In genomic region chr7:90083799-90084198, GRCm38 (mm10) we compare ENCODE assay signal across 15 mouse cellular contexts. TPM values are rescaled to one million over a fixed set of nuclear protein-coding genes. Genes with fewer than 3 reads are reported as not detected.
DNase-seq lines count a peak whose midpoint lies in the region; ATAC-seq and TF ChIP-seq lines count a peak whose summit lies in the region.
"Had no signal": no experiment of that assay in that cellular context is flagged by ENCODE, and none has a peak within 500 bp of the region (broad histone marks: within the 10 kb centered on the region; RNA-seq: fewer than 3 reads in every experiment).

No protein-coding gene starts in this region.

- no peak overlapping the region for H3K27ac ChIP-seq in intestine, embryonic 15.5 days
- no peak overlapping the region for H3K27ac ChIP-seq in intestine, postnatal 0 days (ENCODE audit: low read depth, low read length)
- peak overlapping the region; percentile 82 for H3K27ac ChIP-seq in embryonic fibroblast, embryonic 13.5 days (ENCODE audit: insufficient read depth, low read length)
- H3K27ac ChIP-seq in cerebellum, adult 2 months (ENCODE audit: insufficient read depth, low read length): no peak overlapping the region
- no peak overlapping the region for H3K27ac ChIP-seq in midbrain, embryonic 13.5 days
- H3K27ac ChIP-seq: forebrain, embryonic 12.5 days; hindbrain, postnatal 0 days; kidney, postnatal 0 days; midbrain, embryonic 10.5 days had no signal

- no peak overlapping the region for H3K4me2 ChIP-seq in intestine, embryonic 15.5 days (replicated peaks)
- no peak overlapping the region for H3K4me2 ChIP-seq in intestine, postnatal 0 days (replicated peaks; ENCODE audit: low read depth)
- H3K4me2 ChIP-seq in midbrain, embryonic 13.5 days (replicated peaks): no peak overlapping the region
- H3K4me2 ChIP-seq: forebrain, embryonic 12.5 days; heart, embryonic 11.5 days had no signal

- H3K9me3 ChIP-seq in intestine, embryonic 15.5 days: no peaks in the 10 kb centered on the region
- H3K9me3 ChIP-seq in intestine, postnatal 0 days (ENCODE audit: control insufficient read depth): no peaks in the 10 kb centered on the region
- no peaks in the 10 kb centered on the region for H3K9me3 ChIP-seq in midbrain, embryonic 13.5 days
- H3K9me3 ChIP-seq: forebrain, embryonic 12.5 days; midbrain, embryonic 10.5 days had no signal

- no peaks in the 10 kb centered on the region for H3K36me3 ChIP-seq in intestine, embryonic 15.5 days
- no peaks in the 10 kb centered on the region for H3K36me3 ChIP-seq in intestine, postnatal 0 days (ENCODE audit: control insufficient read depth, insufficient read depth)
- H3K36me3 ChIP-seq in midbrain, embryonic 13.5 days: no peaks in the 10 kb centered on the region
- H3K36me3 ChIP-seq: forebrain, embryonic 12.5 days; midbrain, embryonic 10.5 days had no signal

- DNase-seq in liver: peak; percentile 69
- DNase-seq in cerebellum, adult 2 months: no peak
- DNase-seq in thymus, postnatal 10 days (ENCODE audit: low spot score in 2 of 2): no peak
- DNase-seq: B cell, adult 2 months; cerebellum, postnatal 14 days had no signal

- H3K27me3 ChIP-seq in intestine, embryonic 15.5 days (replicated peaks): no peaks in the 10 kb centered on the region
- no peaks in the 10 kb centered on the region for H3K27me3 ChIP-seq in intestine, postnatal 0 days (replicated peaks; ENCODE audit: control insufficient read depth, insufficient read depth, low read length)
- H3K27me3 ChIP-seq in cerebellum, adult 2 months (ENCODE audit: control insufficient read depth, insufficient read depth, low read length): no peaks in the 10 kb centered on the region
- H3K27me3 ChIP-seq in midbrain, embryonic 13.5 days: no peaks in the 10 kb centered on the region
- H3K27me3 ChIP-seq: forebrain, embryonic 12.5 days had no signal

- ATAC-seq in intestine, embryonic 15.5 days: peak; percentile 62; the same call in 1 of the 2 replicates
- no peak for ATAC-seq in intestine, postnatal 0 days
- peak; percentile 76 for ATAC-seq in megakaryocyte-erythroid progenitor cell, adult 5-6 weeks (replicated peaks; ENCODE audit: low FRiP score, low TSS enrichment, poor library complexity, severe bottlenecking)
- ATAC-seq in midbrain, embryonic 13.5 days: no peak
- ATAC-seq: hindbrain, postnatal 0 days had no signal

- 44% methylated on average over 7 of the region's 7 CpGs for WGBS in intestine, embryonic 15.5 days
- 52% methylated on average over 7 of the region's 7 CpGs for WGBS in intestine, postnatal 0 days
- WGBS in cerebellum, adult 2 months: 88% methylated on average over 7 of the region's 7 CpGs
- 78% methylated on average over 7 of the region's 7 CpGs for WGBS in midbrain, embryonic 13.5 days

- no peak for TF ChIP-seq CTCF in intestine, postnatal 0 days (IDR thresholded peaks at IDR 0.05; ENCODE audit: low read depth)
- no peak for TF ChIP-seq CTCF in embryonic fibroblast, embryonic 13.5 days (IDR thresholded peaks at IDR 0.05; ENCODE audit: borderline replicate concordance, insufficient read depth, low read length)
- no peak for TF ChIP-seq CTCF in cerebellum, adult 2 months (IDR thresholded peaks at IDR 0.05; ENCODE audit: borderline replicate concordance, insufficient read depth, low read depth, low read length)

- H3K4me1 ChIP-seq in intestine, embryonic 15.5 days (replicated peaks): peaks cover 3% of the 10 kb centered on the region
- no peaks in the 10 kb centered on the region for H3K4me1 ChIP-seq in intestine, postnatal 0 days (replicated peaks; ENCODE audit: control insufficient read depth, insufficient read depth, low read length)
- H3K4me1 ChIP-seq in embryonic fibroblast, embryonic 13.5 days (ENCODE audit: control insufficient read depth, insufficient read depth, low read length): peaks cover 4% of the 10 kb centered on the region; the same call in 1 of the 2 replicates
- H3K4me1 ChIP-seq in cerebellum, adult 2 months (ENCODE audit: control insufficient read depth, insufficient read depth, low read length): no peaks in the 10 kb centered on the region; the same call in 1 of the 2 replicates
- no peaks in the 10 kb centered on the region for H3K4me1 ChIP-seq in midbrain, embryonic 13.5 days (replicated peaks)
- H3K4me1 ChIP-seq: forebrain, embryonic 12.5 days; midbrain, embryonic 10.5 days had no signal

- no peak overlapping the region for H3K9ac ChIP-seq in intestine, embryonic 15.5 days
- no peak overlapping the region for H3K9ac ChIP-seq in intestine, postnatal 0 days (ENCODE audit: low read depth, low read length)
- no peak overlapping the region for H3K9ac ChIP-seq in midbrain, embryonic 13.5 days (replicated peaks)
- H3K9ac ChIP-seq: forebrain, embryonic 12.5 days had no signal

- H3K4me3 ChIP-seq in intestine, embryonic 15.5 days (replicated peaks): no peak overlapping the region
- H3K4me3 ChIP-seq in intestine, postnatal 0 days (ENCODE audit: low read depth, low read length): no peak overlapping the region
- no peak overlapping the region for H3K4me3 ChIP-seq in embryonic fibroblast, embryonic 13.5 days (ENCODE audit: insufficient read depth, low read length)
- no peak overlapping the region for H3K4me3 ChIP-seq in cerebellum, adult 2 months (replicated peaks; ENCODE audit: insufficient read depth, low read depth, low read length)
- no peak overlapping the region for H3K4me3 ChIP-seq in midbrain, embryonic 13.5 days (replicated peaks)
- H3K4me3 ChIP-seq: forebrain, embryonic 12.5 days; midbrain, embryonic 10.5 days had no signal

- no peak for TF ChIP-seq POLR2A in embryonic fibroblast, embryonic 13.5 days (IDR thresholded peaks at IDR 0.05; ENCODE audit: low read depth, low read length)
- TF ChIP-seq POLR2A in cerebellum, adult 2 months (IDR thresholded peaks at IDR 0.05; ENCODE audit: borderline replicate concordance, insufficient read depth, low read length): no peak

RNA-seq across cellular contexts. Expression of gene Picalm, which starts 46.2 kb away (rescaled TPM):
- polyA plus RNA-seq in intestine, embryonic 15.5 days (2015; fragmentation: Nextera tagmentation; extraction: Ambion mirVana): 30.8 and 33.3 TPM in 2 replicates
- polyA plus RNA-seq in intestine, postnatal 0 days (2015; fragmentation: Nextera tagmentation; extraction: Ambion mirVana): 36.6 and 41.7 TPM in 2 replicates
- 615 and 683 TPM in 2 replicates for polyA plus RNA-seq in embryonic fibroblast, embryonic 13.5 days (2011; ENCODE audit: insufficient read length, low read depth, missing spikeins)
- total RNA-seq in megakaryocyte-erythroid progenitor cell, adult 5-6 weeks (2014; fragmentation: Nextera tagmentation): 282 and 330 TPM in 2 replicates
- 338 and 342 TPM in 2 replicates for total RNA-seq in megakaryocyte-erythroid progenitor cell, adult 5-6 weeks (2017)
- polyA plus RNA-seq in cerebellum, adult 2 months (2012; rRNA removed): 156 and 163 TPM in 2 replicates
- polyA plus RNA-seq in midbrain, embryonic 13.5 days (2015; fragmentation: Nextera tagmentation; extraction: Ambion mirVana): 39.8 and 46.1 TPM in 2 replicates

Comparison
In these comparisons a context has a peak if more than half of its experiments do, and no peak if none do; other contexts are left out.
1. ATAC-seq: peak in intestine, embryonic 15.5 days (single experiment) and megakaryocyte-erythroid progenitor cell, adult 5-6 weeks (single experiment); none in intestine, postnatal 0 days (single experiment) and midbrain, embryonic 13.5 days (single experiment).